Mouse (Mus musculus) small intestine, adult 2 months (tissue): ENCODE data around the gene Epas1.

Experiments
- CTCF ChIP-seq: fragments of 200-500 bp; IDR thresholded peaks from 2 replicates; pipeline ENCODE4 v1.5.1; 2012; ENCODE audit warnings: low read depth, mild to moderate bottlenecking, control low read depth, inconsistent platforms, low read length, moderate library complexity, mixed read lengths; ENCODE audit not compliant: insufficient replicate concordance, insufficient read length; ENCODE audit errors: extremely low read depth
- POLR2A ChIP-seq: fragments of 200-500 bp; IDR thresholded peaks from 2 replicates; pipeline ENCODE4 v1.6.1; 2012; ENCODE audit warnings: low read depth, mild to moderate bottlenecking, control low read depth, inconsistent platforms, low read length, moderate library complexity

DNA sequence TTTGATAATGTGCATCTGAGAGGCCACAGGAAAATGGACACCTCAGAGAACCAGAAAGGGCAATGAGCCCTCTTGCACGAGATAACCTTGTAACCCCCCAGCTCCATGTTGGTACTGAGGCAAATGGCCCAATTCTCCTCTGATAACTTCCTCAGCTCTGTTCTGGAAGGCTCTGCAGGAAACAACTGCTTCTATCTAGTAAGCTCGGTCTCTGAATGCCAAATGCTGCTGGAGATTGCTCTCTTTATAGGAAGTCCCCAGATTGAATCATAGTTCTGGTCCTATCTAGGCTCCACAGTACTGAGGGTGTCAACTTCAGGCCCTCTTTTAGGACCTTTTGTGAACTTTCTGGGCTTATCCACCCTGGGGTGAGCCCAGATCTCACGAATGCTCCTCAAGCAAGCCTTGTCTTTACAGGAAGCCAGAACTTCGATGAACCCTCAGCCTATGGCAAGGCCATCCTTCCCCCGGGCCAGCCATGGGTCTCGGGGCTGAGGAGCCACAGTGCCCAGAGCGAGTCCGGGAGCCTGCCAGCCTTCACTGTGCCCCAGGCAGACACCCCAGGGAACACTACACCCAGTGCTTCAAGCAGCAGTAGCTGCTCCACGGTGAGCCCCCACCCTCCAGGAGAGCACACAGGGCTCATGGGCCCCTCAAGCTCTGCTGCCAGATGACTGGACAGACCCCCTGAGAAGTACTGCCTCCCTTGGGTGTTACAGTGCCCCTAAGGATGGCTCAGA lies 71.8 kb downstream of the Epas1 start:
- TF ChIP-seq POLR2A (no peak), CTCF (no peak)
